Mouse (Mus musculus) stomach, postnatal 0 days (tissue): ENCODE measurements around the gene Plxna2.

Experiments
- CTCF ChIP-seq: IDR thresholded peaks from 2 replicates; pipeline ENCODE4 v1.5.1; 2016; ENCODE audit warnings: antibody characterized with exemption, low read depth, mild to moderate bottlenecking, moderate library complexity
- EP300 ChIP-seq: optimal IDR thresholded peaks from 2 replicates; pipeline ENCODE3; 2016; ENCODE audit warnings: antibody characterized with exemption

DNA sequence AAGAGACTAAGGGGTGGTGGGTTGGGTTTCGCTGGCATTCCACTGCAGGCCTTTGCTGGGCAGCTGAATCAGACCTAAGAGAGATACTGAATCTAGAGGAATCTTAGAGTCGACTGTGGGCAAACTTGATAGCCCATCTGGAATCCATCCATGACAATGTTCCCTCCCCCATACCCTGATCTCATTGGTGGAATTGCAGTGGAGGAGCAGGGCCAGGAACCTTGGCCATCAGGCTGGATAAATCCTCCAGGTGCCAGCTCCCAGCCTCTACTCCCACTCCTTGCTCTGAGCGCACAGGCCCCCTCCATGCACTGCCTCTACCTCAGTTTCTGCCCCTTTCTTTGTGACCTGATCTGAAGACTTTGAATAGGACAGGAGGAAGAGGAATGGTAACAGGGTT lies 81.3 kb downstream of the Plxna2 start:
- TF ChIP-seq CTCF, result no peak
- no peak for TF ChIP-seq EP300
